Mouse (Mus musculus): ENCODE data around the gene Olfr94. TPM values are rescaled to one million over a fixed set of nuclear protein-coding genes. Genes with fewer than 3 reads are reported as not detected.

The Olfr94 gene
- polyA plus RNA-seq, 1 experiment from 2014 or later = not detected

DNA sequence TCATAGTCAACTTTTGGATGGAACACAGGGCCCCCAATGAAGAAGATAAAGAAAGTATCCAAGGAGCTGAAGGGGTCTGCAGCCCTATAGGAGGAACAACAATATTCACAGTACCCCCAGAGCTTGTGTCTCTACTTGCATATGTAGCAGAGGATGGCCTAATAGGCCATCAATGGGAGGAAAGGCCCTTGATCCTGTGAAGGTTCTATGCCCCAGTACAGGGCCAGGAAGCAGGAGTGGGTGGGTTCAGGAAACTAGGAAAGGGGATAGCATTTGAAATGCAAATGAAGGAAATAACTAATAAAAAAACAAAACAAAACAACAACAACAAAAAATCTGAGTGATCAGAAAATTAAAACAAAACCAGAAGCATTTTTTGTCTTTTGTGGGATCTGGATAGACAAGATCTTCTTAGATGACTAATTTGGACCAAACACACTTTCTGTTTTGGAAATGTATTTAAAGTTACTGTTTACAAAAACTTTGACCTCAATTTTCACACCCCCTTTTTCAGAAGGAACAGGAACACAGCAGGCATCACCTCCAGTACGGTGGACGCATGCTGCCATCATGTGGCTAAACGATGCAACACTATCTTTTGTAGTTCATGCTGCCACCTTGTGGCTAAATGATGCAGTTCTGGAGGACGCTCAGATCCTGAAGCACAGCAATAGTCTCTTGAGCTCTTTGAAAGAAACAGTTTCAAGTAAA, 2.6 kb upstream of the Olfr94 start:
- H3K36me3 ChIP-seq = no peaks in the 10 kb centered on the region
- peaks cover 9% of the 10 kb centered on the region for H3K27me3 ChIP-seq
- no peaks in the 10 kb centered on the region for H3K9me3 ChIP-seq
- H3K4me1 ChIP-seq (replicated peaks) = no peaks in the 10 kb centered on the region
- WGBS = 2% methylated on average over 4 of the region's 4 CpGs
- no peak overlapping the region for H3K9ac ChIP-seq (replicated peaks)
- no peak overlapping the region for H3K27ac ChIP-seq
- no peak overlapping the region for H3K4me3 ChIP-seq (replicated peaks)
- peak; percentile 91 for ATAC-seq
- no peak overlapping the region for H3K4me2 ChIP-seq (replicated peaks)

- no peaks in the 10 kb centered on the region for H3K9me3 ChIP-seq
- peak overlapping the region; percentile 69 for H3K27ac ChIP-seq
- ATAC-seq = peak; percentile 96
- H3K9ac ChIP-seq (replicated peaks) = peak overlapping the region; percentile 75
- H3K27me3 ChIP-seq = peaks cover 48% of the 10 kb centered on the region
- H3K4me3 ChIP-seq (replicated peaks) = peak overlapping the region; percentile 66
- no peaks in the 10 kb centered on the region for H3K36me3 ChIP-seq
- H3K4me1 ChIP-seq (replicated peaks) = 0 out of 2 replicates have a peak, but pooled peaks cover 6% of the 10 kb centered on the region
- under 1% methylated on average over 76 of the region's 77 CpGs for WGBS
- peak overlapping the region; percentile 91 for H3K4me2 ChIP-seq (replicated peaks)
These were observed 3.7 kb downstream of the Olfr94 start for GRCm38 (mm10) chr17:37196845-37197724.

GRCm38 (mm10) chr17:37194782-37195181, 6.0 kb downstream of the Olfr94 start:
- Histone ChIP-seq H3K27me3 (peaks cover 48% of the 10 kb centered on the region), H3K4me2 (replicated peaks) (no peak overlapping the region), H3K9ac (replicated peaks) (no peak overlapping the region), H3K36me3 (no peaks in the 10 kb centered on the region), H3K27ac (no peak overlapping the region), H3K4me1 (replicated peaks) (0 out of 2 replicates have a peak, but pooled peaks cover 6% of the 10 kb centered on the region), H3K9me3 (no peaks in the 10 kb centered on the region), H3K4me3 (replicated peaks) (no peak overlapping the region)
- ATAC-seq = no peak
- 93% methylated on average over 5 of the region's 5 CpGs for WGBS

DNA sequence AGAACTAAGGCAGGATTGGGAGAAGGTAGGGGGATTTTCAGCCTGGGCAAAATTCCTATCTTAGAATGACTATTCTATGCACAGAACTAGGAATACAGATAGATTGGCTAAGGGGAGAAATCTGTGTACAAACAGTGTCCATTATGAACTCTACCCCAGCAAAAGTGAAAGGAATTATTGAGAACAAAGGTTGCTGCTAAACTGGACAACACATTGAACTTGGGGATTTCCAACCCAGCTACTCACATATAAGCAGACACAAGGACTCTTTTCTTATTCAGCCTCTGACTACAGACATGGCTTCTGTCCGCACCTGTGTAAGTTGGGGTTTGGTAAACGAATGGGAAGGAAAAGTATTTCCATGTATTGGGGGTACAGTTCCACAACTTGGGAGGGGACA, 7.1 kb downstream of the Olfr94 start, which contains the start of gene Ubd:
Gene Ubd, plus strand, starts transcription at position 237 of the 400 bp plus-strand sequence.
- Histone ChIP-seq H3K4me3 (replicated peaks) (no peak within 1 kb of the TSS), H3K4me1 (replicated peaks) (0 out of 2 replicates have a peak, but pooled peaks cover 6% of the 10 kb centered on the region), H3K9me3 (no peaks in the 10 kb centered on the region), H3K36me3 (no peaks in the 10 kb centered on the region), H3K9ac (replicated peaks) (no peak within 1 kb of the TSS), H3K27ac (no peak within 1 kb of the TSS), H3K27me3 (peaks cover 42% of the 10 kb centered on the region), H3K4me2 (replicated peaks) (no peak within 1 kb of the TSS)
- 91% methylated on average over 2 of the region's 2 CpGs for WGBS
- no peak for ATAC-seq

DNA sequence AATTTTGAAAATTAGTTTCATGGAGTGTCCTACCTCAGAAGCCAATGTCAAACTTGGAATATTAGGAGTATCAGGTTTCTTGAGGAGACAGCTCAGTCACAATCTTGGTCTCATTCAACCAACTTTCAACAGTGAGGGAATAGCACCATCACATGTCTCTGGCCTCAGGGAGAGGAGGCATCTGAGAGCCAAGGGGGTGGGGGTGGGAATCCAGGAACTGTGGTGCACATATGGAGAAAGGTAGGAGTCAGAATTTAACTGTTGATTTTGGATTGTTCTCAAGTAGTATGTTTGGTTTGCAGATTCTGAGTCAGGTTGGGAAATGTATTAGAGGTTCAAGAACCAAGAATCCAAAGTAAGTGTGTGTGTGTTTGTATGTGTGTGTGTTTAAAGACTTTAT, 7.8 kb downstream of the Olfr94 start:
- no peaks in the 10 kb centered on the region for H3K9me3 ChIP-seq
- peaks cover 35% of the 10 kb centered on the region for H3K27me3 ChIP-seq
- H3K4me2 ChIP-seq (replicated peaks) = no peak overlapping the region
- no peak overlapping the region for H3K9ac ChIP-seq (replicated peaks)
- no peak for ATAC-seq
- H3K4me3 ChIP-seq (replicated peaks) = no peak overlapping the region
- 0 out of 2 replicates have a peak, but pooled peaks cover 6% of the 10 kb centered on the region for H3K4me1 ChIP-seq (replicated peaks)
- H3K27ac ChIP-seq = no peak overlapping the region
- H3K36me3 ChIP-seq = no peaks in the 10 kb centered on the region

DNA sequence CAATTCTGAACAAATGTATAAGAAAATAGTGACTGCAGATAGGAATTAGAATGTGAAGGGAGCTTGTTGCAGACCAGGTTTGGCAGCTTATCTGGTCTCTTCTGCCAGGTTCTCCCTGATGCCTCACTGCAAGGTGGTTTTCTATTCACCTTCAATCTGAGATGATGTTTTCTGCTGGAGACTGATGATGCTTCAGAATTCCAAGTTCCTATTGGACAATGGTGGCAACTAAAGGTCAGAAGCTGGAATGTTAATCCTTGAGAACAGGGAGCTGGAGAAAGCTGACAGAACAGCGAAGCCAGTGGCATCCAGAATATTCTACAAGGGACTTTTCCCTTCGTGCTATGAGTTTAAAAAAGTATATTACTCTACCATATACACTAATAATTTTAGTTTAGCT, 10.1 kb downstream of the Olfr94 start:
- WGBS = 28% methylated on average over 2 of the region's 2 CpGs

DNA sequence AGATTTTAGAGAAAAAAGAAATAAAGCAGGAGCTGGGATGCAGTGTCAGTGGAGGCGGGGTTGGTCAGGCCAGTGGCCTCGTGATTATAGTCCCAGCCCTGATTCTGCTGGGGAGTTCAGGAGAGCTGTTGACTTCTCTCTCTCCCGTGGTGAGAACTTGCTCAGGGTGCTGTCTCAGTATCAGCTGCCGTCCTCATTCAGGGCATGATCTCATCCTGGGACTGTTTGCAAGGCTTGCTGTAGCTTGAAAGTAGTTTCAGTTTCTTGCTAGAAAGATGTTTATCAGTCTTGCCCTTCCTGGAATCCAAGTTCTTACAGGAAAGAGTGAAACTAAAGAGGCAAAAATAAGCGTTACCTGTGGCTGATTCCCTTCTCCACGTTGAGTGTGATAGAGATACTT, 15.3 kb downstream of the Olfr94 start:
- H3K27me3 ChIP-seq = no peaks in the 10 kb centered on the region
- no peak overlapping the region for H3K4me2 ChIP-seq (replicated peaks)
- no peak overlapping the region for H3K27ac ChIP-seq
- H3K9me3 ChIP-seq = no peaks in the 10 kb centered on the region
- H3K9ac ChIP-seq (replicated peaks) = no peak overlapping the region
- H3K36me3 ChIP-seq = no peaks in the 10 kb centered on the region
- no peaks in the 10 kb centered on the region for H3K4me1 ChIP-seq (replicated peaks)
- H3K4me3 ChIP-seq (replicated peaks) = no peak overlapping the region
- ATAC-seq = no peak
- 65% methylated on average over 6 of the region's 6 CpGs for WGBS

More for the DNA sequence above, 10.1 kb downstream of the Olfr94 start:
- no peaks in the 10 kb centered on the region for H3K36me3 ChIP-seq
- ATAC-seq = no peak
- H3K9me3 ChIP-seq = no peaks in the 10 kb centered on the region
- peaks cover 16% of the 10 kb centered on the region; the same call in 1 of the 2 replicates for H3K27me3 ChIP-seq
- H3K4me2 ChIP-seq (replicated peaks) = no peak overlapping the region
- H3K9ac ChIP-seq (replicated peaks) = no peak overlapping the region
- H3K27ac ChIP-seq = no peak overlapping the region
- no peak overlapping the region for H3K4me3 ChIP-seq (replicated peaks)
- no peaks in the 10 kb centered on the region for H3K4me1 ChIP-seq (replicated peaks)

GRCm38 (mm10) chr17:37161394-37161793, 39.4 kb downstream of the Olfr94 start, which contains the start of gene Olfr93:
Gene Olfr93 (minus strand): TSS chr17:37161494.
- no peaks in the 10 kb centered on the region for H3K36me3 ChIP-seq
- no peak within 1 kb of the TSS for H3K27ac ChIP-seq
- H3K4me2 ChIP-seq (replicated peaks) = no peak within 1 kb of the TSS
- no peak for ATAC-seq
- no peak within 1 kb of the TSS for H3K4me3 ChIP-seq (replicated peaks)
- H3K9me3 ChIP-seq = no peaks in the 10 kb centered on the region
- no peaks in the 10 kb centered on the region for H3K4me1 ChIP-seq (replicated peaks)
- H3K27me3 ChIP-seq = no peaks in the 10 kb centered on the region
- no peak within 1 kb of the TSS for H3K9ac ChIP-seq (replicated peaks)

Other genes with a start within 250 kb of the Olfr94 start
- 172 and 177 TPM in 2 replicates for gene Ppp1r11, start 249.3 kb downstream of the Olfr94 start, polyA plus RNA-seq (2015; fragmentation: Nextera tagmentation; extraction: Ambion mirVana)
- gene Znrd1, start 242.4 kb downstream of the Olfr94 start, polyA plus RNA-seq (2015; fragmentation: Nextera tagmentation; extraction: Ambion mirVana) = 68.3 and 71.8 TPM in 2 replicates
- gene Znrd1as, start 242.4 kb downstream of the Olfr94 start, polyA plus RNA-seq (2015; fragmentation: Nextera tagmentation; extraction: Ambion mirVana) = 4.8 and 6.5 TPM in 2 replicates
- 0.43 and 0.57 TPM in 2 replicates for gene 2410137M14Rik, start 219.8 kb downstream of the Olfr94 start, polyA plus RNA-seq (2015; fragmentation: Nextera tagmentation; extraction: Ambion mirVana)
- gene H2-M5, start 211.5 kb downstream of the Olfr94 start, polyA plus RNA-seq (2015; fragmentation: Nextera tagmentation; extraction: Ambion mirVana) = 3.9 TPM in 2 replicates
- gene Zfp57, start 199.8 kb downstream of the Olfr94 start, polyA plus RNA-seq (2015; fragmentation: Nextera tagmentation; extraction: Ambion mirVana) = 262 and 272 TPM in 2 replicates
- gene Mog, start 177.6 kb downstream of the Olfr94 start, polyA plus RNA-seq (2015; fragmentation: Nextera tagmentation; extraction: Ambion mirVana) = 1.6 TPM in 2 replicates
- 46.7 and 53.2 TPM in 2 replicates for gene Gabbr1, start 155.0 kb downstream of the Olfr94 start, polyA plus RNA-seq (2015; fragmentation: Nextera tagmentation; extraction: Ambion mirVana)
- gene Olfr90, start 112.5 kb downstream of the Olfr94 start, polyA plus RNA-seq (2015; fragmentation: Nextera tagmentation; extraction: Ambion mirVana) = not detected in 2 replicates
- gene Olfr91, start 102.7 kb downstream of the Olfr94 start, polyA plus RNA-seq (2015; fragmentation: Nextera tagmentation; extraction: Ambion mirVana) = not detected in 2 replicates
- not detected in 2 replicates for gene Olfr92, start 80.9 kb downstream of the Olfr94 start, polyA plus RNA-seq (2015; fragmentation: Nextera tagmentation; extraction: Ambion mirVana)
- gene Olfr93, start 39.5 kb downstream of the Olfr94 start, polyA plus RNA-seq (2015; fragmentation: Nextera tagmentation; extraction: Ambion mirVana) = not detected in 2 replicates
- not detected in 2 replicates for gene Ubd, start 7.1 kb downstream of the Olfr94 start, polyA plus RNA-seq (2015; fragmentation: Nextera tagmentation; extraction: Ambion mirVana)
- gene Olfr95, start 12.1 kb upstream of the Olfr94 start, polyA plus RNA-seq (2015; fragmentation: Nextera tagmentation; extraction: Ambion mirVana) = not detected in 2 replicates
- gene Olfr96, start 19.2 kb upstream of the Olfr94 start, polyA plus RNA-seq (2015; fragmentation: Nextera tagmentation; extraction: Ambion mirVana) = not detected in 2 replicates
- gene Olfr97, start 36.3 kb upstream of the Olfr94 start, polyA plus RNA-seq (2015; fragmentation: Nextera tagmentation; extraction: Ambion mirVana) = not detected in 2 replicates
- gene Olfr98, start 62.8 kb upstream of the Olfr94 start, polyA plus RNA-seq (2015; fragmentation: Nextera tagmentation; extraction: Ambion mirVana) = not detected in 2 replicates
- gene H2-M3, start 69.2 kb upstream of the Olfr94 start, polyA plus RNA-seq (2015; fragmentation: Nextera tagmentation; extraction: Ambion mirVana) = 0.54 and 1.1 TPM in 2 replicates
- gene Olfr99, start 82.5 kb upstream of the Olfr94 start, polyA plus RNA-seq (2015; fragmentation: Nextera tagmentation; extraction: Ambion mirVana) = not detected in 2 replicates
- gene Olfr101, start 103.3 kb upstream of the Olfr94 start, polyA plus RNA-seq (2015; fragmentation: Nextera tagmentation; extraction: Ambion mirVana) = not detected in 2 replicates
- not detected in 2 replicates for gene Olfr102, start 116.1 kb upstream of the Olfr94 start, polyA plus RNA-seq (2015; fragmentation: Nextera tagmentation; extraction: Ambion mirVana)
- not detected in 2 replicates for gene Olfr103, start 138.7 kb upstream of the Olfr94 start, polyA plus RNA-seq (2015; fragmentation: Nextera tagmentation; extraction: Ambion mirVana)
- not detected in 2 replicates for gene Olfr104-ps, start 158.6 kb upstream of the Olfr94 start, polyA plus RNA-seq (2015; fragmentation: Nextera tagmentation; extraction: Ambion mirVana)
- gene Olfr105-ps, start 178.0 kb upstream of the Olfr94 start, polyA plus RNA-seq (2015; fragmentation: Nextera tagmentation; extraction: Ambion mirVana) = not detected in 2 replicates
- gene Olfr106-ps, start 189.4 kb upstream of the Olfr94 start, polyA plus RNA-seq (2015; fragmentation: Nextera tagmentation; extraction: Ambion mirVana) = not detected in 2 replicates
- gene Olfr107, start 198.2 kb upstream of the Olfr94 start, polyA plus RNA-seq (2015; fragmentation: Nextera tagmentation; extraction: Ambion mirVana) = not detected in 2 replicates
- gene Olfr108, start 244.5 kb upstream of the Olfr94 start, polyA plus RNA-seq (2015; fragmentation: Nextera tagmentation; extraction: Ambion mirVana) = not detected in 2 replicates

Data from midbrain, embryonic 13.5 days (tissue).